Mouse (Mus musculus): ENCODE results near the gene Snx17.

DNA sequence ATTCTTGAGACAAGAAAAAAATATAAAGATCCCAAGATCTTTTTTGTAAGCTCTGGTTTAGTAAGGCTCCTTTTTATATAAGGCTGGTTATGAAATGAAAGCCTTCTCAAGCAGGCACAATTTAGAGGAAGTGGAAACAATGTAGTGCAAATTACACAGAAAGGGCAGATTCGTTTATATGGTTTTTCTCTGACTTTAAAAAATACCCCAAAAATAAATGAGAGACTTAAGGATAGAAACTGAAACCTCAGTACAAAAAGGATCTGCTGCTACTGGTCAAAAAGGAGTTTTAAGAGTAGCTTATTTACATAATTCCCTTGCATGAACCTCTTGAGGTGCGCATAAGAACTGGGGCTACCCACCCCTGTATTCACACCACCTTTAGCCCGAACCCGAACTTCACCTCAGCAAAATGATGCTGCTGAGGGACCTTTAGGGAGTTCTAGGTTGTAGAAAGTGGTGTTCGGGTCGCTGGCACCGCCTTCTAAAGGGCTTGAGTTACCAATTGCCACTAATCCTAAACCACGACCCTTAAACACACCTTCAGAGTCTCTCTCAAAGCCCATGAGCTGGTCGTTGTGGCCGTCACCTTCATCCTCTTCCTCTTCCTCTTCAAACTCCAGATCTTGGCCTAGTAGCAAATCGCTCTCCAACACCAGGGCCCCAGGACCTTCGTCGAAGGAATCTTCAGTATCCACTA, 8.2 kb downstream of the Snx17 start:
- TF ChIP-seq TAL1 (IDR thresholded peaks at IDR 0.05; ENCODE audit: low read length) (no peak), GATA1 (IDR thresholded peaks at IDR 0.05; ENCODE audit: low read length) (no peak)

Data from erythroblast, embryonic 14.5 days (primary cell).